Mouse (Mus musculus): Measurements from ENCODE around the gene Pacsin2.
A peak's percentile ranks its signal among the peaks of the same experiment; 100 is the strongest.
"Not testable (repeated sequence)": the region's sequence is repeated elsewhere in the genome, so short reads cannot be mapped to it uniquely, and the experiment has no call there.

The Pacsin2 gene

DNA sequence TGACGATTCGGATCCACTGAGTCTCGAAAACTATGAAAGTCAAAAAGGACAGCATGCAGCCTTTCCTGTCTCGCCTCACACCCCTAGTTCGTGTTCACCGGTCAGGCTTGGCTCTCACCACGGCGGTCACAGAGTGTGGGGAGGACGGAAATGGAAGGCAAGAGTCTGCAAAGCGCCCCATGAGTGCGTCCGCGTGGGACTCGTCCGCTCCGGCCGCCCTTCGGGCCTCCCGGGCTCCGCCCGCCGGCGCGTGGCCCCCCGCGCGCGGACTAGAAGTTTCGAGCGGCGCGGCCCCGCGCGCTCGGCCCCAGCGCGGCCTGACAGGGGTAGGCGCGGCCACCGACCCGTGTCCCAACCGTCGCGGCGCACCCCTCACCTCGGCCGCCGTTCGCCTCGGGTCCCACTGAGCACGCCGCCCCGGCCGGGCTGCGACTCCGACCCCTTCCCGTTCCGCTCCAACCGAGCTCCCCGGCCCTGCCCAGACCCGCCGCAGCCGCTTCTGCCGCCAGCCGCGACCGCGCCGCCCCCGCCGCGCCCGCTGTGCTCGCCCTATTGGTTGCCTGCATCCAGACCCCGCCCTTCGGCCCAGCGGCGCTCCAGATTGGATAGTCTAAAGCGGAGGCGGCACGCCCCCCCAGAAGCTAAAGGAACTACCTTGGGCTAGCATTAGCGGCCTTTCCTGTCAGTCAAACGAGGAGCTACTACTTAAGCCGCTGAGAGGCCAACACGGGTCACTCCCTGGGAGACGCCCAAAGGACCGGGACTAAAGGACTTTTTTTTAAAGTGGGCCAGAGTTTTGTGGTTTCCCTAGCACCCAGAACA is at the start of gene Pacsin2:
Gene Pacsin2, minus strand, starts transcription at position 524 of the 822 bp plus-strand sequence.
- peak; percentile 96 for DNase-seq

- DNase-seq: no peak
These were observed 48.3 kb upstream of the Pacsin2 start for GRCm38 (mm10) chr15:83512489-83513281.

DNA sequence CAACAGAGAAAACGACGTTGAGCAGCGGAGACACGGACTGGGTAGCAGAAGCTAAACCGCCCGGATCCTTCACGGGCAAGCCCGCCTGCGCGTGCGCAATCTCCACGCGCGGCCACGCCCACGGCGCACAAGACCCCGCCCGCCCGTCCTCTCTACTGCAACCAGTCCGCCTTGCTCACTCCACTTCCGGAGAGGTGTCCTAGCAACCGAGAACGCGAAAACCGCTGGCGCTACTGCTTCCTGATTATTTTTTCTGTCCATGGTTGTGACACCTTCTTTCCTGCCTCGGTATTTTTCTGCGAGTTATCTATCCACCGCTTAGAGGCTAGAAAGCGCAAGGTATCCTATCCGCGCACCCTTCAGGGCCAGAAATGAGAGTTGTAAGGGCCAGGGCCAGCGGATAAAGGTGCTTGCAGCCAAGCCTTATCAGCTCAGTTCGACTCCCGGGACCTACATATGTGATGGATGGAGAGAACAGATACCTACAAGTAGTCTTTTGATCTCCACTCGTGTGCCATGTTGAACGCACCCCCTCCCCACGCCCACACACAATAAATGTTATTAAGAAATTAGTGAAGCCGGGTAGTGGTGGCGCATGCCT is 46.5 kb upstream of the Pacsin2 start, which contains the start of gene Ttll1:
Gene Ttll1, minus strand, starts transcription at position 89 of the 601 bp plus-strand sequence.
- peak; percentile 97 for DNase-seq

DNA sequence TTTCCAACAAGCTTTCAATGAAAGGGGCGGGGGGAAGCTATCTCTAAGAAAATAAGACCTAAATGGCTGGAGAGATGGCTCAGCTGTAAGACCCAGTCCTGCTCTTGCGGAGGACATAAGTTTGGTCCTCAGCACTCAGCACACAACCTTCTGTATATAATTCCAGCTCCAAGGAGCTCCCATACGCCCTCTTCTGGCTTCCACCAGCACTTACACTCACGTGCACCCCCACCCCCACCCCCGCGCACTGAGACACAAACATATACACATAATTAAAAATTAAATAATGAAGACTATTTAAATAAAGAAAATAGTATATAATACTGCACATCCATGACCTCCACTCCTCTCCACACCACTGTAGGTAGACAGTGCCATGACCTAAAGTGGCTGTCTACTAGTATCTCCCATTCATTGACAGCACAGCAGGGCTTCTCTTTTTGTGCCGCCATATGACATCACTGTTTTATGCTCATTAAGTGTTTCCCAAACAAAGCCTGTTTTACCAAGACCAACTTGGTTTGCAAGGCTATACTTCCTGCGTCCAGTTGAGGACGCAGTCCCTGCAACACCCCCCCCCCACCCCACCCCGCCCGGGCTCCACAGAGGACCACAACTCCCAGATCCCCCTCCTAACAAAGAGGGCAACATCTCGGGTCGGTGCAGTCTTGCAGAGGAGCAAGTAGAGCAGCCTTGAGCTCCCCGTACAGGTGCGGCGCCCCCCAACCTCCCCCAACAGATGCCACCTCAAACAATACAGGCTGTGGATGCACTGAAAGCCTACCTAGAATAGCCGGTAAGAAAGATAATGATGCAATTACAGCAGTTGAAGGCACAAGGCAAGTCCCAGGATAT is 45.8 kb upstream of the Pacsin2 start:
- no peak for DNase-seq

DNA sequence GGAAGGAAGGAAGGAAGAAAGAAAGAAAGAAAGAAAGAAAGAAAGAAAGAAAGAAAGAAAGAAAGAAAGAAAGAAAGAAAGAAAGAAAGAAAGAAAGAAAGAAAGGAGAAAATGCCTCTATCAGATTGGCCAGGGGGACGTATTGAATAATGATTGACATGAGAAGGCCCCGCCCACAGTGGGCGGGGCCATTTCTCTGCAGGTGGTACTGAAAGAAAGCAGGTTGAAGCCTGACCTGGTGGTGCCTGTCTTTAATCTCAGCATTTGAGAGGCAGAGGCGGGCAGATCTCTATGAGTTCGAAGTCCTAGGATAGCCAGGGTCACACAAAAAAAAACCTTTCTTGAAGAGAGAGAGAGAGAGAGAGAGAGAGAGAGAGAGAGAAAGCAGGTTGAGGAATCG is 37.1 kb upstream of the Pacsin2 start:
- not testable (repeated sequence) for DNase-seq

DNA sequence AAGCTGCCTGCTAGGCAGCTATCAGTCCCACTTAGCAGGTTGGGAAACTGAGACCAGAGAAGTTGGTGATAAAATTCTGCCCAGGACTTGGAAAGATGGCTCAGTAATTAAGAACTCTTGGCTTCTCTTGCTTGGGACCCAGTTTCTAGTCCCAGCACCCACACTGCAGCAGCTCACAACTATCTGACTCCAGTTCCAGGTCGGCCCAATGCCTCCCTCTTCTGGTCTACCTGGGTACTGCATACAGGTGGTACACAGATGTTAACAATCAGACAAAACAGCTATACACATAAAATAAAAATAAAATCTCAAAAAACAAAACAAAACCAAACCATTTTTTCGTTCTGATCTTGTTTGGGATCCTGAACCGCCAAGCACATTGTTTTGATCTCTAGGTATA is 35.9 kb upstream of the Pacsin2 start:
- peak; percentile 59 for DNase-seq

GRCm38 (mm10) chr15:83499211-83499755 is 34.9 kb upstream of the Pacsin2 start:
- DNase-seq: no peak

GRCm38 (mm10) chr15:83497299-83497698 is 32.9 kb upstream of the Pacsin2 start:
- peak; percentile 18 for DNase-seq

DNA sequence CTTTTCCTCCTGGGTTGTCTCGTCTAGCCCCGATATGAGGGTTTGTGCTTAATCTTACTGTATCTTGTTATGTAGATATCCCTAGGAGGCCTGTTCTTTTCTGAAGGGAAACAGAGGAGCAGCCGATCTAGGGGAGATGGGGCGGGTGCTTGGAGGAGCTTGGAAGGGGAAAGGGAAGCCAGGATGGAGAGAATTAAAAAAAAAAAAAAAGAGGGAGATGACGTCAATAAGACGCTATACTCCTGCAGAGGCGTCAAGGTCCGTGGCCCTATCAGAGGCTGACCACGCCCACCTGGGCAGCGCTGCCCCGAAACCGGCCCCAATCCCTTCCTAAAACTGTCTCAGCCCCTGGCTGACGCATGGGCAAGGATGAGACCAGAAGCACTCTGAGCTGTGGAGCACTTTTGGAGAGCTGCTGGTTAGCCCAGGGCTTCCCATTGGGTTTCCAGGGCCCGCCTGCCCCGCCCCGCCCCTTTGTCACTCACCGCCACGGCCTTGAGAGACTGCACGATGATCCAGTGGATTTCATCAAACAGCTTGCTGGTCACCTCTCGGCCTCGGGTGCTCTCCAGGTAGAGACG is 31.5 kb upstream of the Pacsin2 start:
- no peak for DNase-seq

GRCm38 (mm10) chr15:83495195-83495594 is 30.8 kb upstream of the Pacsin2 start:
- no peak for DNase-seq

DNA sequence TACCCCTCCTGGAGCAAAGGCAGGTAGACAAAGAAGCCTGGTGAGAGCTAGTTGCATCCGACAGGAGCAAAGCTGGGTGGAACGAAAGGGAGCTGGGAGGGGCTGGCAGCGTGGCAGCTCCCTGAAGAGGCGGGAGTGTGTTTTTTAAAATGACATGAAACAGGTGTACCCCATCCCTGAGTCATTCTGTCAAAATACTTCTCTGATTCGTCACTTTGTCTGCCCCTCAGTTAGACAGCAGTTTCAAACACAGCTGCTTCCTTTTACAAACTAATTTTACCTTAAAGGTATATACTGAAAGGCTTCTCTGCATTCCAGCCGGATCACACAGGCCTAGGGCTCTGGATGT is 30.1 kb upstream of the Pacsin2 start:
- no peak for DNase-seq

GRCm38 (mm10) chr15:83493856-83494571 is 29.6 kb upstream of the Pacsin2 start:
- no peak for DNase-seq

DNA sequence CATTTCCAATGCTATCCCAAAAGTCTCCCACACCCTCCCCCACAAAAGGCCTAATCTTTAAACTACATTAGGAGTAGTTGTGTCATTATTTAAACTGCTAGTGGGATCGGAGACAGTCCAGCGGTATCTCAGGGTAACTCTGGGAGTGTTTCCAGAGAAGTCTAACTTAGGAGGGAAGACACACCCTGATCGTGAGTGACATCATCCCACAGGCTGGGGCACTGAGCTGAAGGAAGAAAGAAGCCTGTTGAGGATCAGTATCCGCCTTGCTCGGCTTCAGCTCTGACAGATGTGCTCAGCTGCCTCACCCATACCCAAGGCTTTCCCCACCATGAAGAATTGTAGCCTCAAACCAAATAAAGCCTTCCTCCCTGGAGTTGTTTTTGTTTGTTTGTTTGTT is 27.5 kb upstream of the Pacsin2 start:
- no peak for DNase-seq

DNA sequence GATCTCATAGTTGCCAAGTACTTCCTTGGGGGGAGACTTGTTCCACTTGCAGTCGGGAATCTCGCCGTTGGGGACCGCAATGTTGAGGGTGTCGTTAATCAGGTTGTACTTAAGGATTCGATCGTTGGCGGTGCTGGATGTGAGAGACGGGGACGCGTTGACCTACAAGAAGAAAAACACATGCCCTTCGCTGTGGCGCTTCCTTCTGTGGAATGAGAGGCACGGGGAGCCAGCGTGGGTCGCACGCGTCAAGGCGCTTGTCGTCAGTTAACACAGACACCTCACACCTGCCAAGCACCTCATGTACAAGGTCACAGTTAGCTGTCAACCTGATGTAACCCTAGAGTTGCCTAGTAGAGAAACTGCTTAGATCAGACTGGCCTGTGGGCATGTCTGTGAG is 25.1 kb upstream of the Pacsin2 start:
- no peak for DNase-seq

- no peak for DNase-seq
These were observed 23.2 kb upstream of the Pacsin2 start for GRCm38 (mm10) chr15:83487477-83488115.

DNA sequence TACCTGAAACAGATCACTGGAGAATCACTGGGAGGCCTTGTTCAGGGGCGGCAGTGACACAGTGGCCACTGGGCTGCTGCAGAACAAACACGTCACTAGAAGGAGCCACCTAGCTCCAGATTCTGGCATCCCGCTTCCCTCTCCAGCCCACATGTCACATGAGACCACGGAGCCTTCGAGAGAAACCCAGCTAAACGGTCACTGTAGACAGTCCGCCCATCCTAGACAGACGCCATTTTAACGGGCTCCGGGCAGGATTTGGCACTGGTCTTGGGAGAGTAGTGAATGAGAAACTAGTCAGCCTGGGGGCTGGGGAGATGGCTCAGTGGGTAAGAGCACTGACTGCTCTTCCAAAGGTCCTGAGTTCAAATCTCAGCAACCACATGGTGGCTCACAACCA is 19.9 kb upstream of the Pacsin2 start:
- DNase-seq: no peak

GRCm38 (mm10) chr15:83483482-83483881 is 19.1 kb upstream of the Pacsin2 start:
- peak; percentile 38 for DNase-seq

DNA sequence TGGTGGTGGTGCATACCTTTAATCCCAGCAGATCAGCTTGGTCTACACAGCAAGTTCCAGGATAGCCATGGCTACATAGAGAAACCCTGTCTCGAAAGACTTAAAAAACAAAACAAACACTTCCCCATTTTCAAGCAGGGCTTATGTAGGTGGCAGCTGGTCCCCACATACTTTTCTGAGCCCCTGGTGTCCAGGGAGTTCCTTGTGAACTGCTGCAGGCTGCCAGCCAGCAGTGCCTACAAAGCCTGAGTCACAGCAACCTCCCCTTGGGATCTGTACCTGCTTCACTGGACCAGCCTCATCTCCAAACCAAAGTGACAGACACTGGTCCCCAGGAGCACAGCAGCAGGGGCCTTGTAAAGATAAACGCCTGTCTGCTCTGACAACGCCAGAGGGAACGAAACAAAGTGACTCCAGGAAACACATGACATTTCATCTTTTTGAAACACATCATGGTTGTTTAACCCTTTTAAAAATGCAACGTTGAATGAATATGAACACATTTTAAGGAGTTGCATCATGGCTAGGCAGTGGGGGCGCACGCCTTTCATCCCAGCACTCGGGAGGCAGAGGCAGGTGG is 18.3 kb upstream of the Pacsin2 start:
- no peak for DNase-seq

DNA sequence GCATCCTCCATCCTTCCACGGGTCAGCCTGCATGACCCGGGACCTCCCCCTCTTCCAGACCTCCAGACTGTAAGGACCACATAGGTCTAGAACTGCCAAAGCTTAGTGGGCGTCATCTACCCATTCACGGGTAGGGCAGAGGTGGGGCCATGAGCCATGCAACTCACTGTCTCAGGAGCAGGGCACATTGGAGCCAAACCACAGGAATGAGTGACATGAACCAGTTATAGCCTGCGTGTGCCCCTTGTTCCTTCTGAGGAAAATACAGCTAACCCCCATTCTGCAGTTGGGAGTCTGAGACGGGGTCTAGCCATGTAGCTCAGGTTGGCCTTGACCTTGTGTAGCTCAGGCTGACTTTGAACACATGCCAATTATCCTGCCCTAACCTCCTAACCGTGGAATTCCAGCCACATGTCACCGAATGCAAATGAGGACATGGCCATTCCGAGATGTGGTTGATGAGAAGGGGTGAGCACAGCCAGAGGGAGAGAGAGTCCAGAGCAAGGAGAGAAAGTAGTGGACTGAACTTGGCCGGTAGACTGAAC is 16.9 kb upstream of the Pacsin2 start:
- no peak for DNase-seq

GRCm38 (mm10) chr15:83479818-83480217 is 15.4 kb upstream of the Pacsin2 start:
- DNase-seq: no peak
